Mouse (Mus musculus): ENCODE measurements around the gene 2010111I01Rik. TPM values are rescaled to one million over a fixed set of nuclear protein-coding genes. Genes with fewer than 3 reads are reported as not detected.
A peak's percentile ranks its signal among the peaks of the same experiment; 100 is the strongest.

2010111I01Rik gene
- polyA plus RNA-seq, 1 experiment from 2014 or later = 101 TPM

DNA sequence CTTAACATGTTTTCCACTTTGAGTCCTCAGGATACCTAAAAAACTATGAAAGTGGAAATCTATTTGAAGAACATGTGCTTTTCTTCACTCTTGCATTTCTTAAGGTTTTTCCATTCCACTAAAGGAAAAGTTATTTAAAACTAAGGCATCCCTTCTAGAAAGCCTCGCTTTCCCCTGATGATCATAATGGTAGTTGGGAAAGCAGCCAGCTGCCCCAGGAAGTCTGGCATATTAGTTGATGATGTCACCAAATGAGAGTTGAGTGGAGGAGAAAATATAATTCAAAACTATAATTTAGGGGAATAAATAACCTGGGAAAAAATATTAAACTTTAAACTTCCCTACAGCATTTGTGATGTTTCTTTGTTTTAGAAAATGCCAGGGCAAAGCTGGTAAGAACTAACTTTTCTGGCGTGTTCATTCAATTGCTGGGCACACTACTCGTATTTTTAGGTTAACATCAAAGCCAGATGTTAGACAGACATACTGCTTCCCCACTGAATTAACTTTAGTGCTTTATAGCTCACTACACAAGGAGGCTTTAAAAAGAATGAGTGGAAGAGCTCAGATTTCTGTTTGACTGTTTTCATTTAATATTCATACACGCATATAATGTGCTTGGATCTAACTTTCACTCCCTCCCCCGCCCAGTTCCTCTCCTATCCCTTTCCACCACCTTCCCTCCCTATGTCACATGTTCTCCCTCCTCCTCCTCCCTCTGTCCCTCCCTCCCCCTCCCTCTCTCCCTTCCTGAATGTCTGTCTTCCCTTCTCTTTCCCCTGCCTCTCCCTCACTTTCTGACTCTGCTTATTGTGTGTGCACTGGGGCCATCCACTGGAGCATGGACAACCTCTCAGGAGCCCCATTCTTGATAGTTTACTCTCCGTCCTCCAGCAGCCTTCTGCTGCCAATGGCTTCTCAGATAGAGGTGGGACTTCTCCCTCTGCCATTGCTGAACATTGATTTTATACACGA is 58.8 kb downstream of the 2010111I01Rik start:
- Histone ChIP-seq H3K9ac (ENCODE audit: low read length) (no peak overlapping the region), H3K4me1 (replicated peaks; ENCODE audit: control insufficient read depth, insufficient read depth) (peaks cover 4% of the 10 kb centered on the region; the same call in 1 of the 2 replicates), H3K4me2 (replicated peaks; ENCODE audit: low read depth) (no peak overlapping the region), H3K36me3 (ENCODE audit: control insufficient read depth, insufficient read depth, low read length) (no peaks in the 10 kb centered on the region), H3K27me3 (ENCODE audit: control insufficient read depth, insufficient read depth, low read length) (no peaks in the 10 kb centered on the region), H3K27ac (replicated peaks) (no peak overlapping the region), H3K9me3 (ENCODE audit: control insufficient read depth, low read length) (no peaks in the 10 kb centered on the region), H3K4me3 (ENCODE audit: low read depth, low read length) (no peak overlapping the region)
- no peak for DNase-seq (ENCODE audit: low spot score)
- TF ChIP-seq CTCF (IDR thresholded peaks at IDR 0.05; ENCODE audit: low read depth) = no peak
- TF ChIP-seq EP300 (optimal IDR thresholded peaks at IDR 0.05) = no peak
- 40% methylated on average over 7 of the region's 7 CpGs for WGBS
- no peak for ATAC-seq (ENCODE audit: low FRiP score, low TSS enrichment)

- H3K4me1 ChIP-seq (replicated peaks; ENCODE audit: control insufficient read depth, insufficient read depth) = no peaks in the 10 kb centered on the region
Measured at GRCm38 (mm10) chr13:63030023-63030422, 65.3 kb downstream of the 2010111I01Rik start.

DNA sequence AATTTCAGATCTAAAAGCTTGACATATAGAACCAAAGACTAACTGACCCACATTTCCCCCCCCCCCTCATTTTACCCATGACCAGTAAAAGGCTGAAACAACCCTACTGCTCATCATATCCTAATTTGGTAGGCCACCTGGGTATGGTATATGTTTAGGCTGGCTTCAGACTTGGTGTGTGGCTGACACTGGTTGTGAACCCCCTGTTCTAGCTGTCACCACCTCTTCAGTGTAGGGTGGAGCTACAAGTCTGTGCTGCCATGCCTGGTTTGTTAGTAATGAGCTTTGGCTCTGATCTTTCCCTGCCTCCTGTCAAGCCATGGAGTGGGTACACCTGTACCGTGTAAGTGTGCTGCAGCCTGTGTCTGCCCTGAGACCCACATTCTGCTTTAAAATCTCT is 66.6 kb downstream of the 2010111I01Rik start:
- H3K36me3 ChIP-seq (ENCODE audit: control insufficient read depth, insufficient read depth, low read length) = no peaks in the 10 kb centered on the region
- no peak overlapping the region for H3K27ac ChIP-seq (replicated peaks)
- TF ChIP-seq CTCF (IDR thresholded peaks at IDR 0.05; ENCODE audit: low read depth) (no peak), EP300 (optimal IDR thresholded peaks at IDR 0.05) (no peak)
- DNase-seq (ENCODE audit: low spot score) (no peak), ATAC-seq (ENCODE audit: low FRiP score, low TSS enrichment) (no peak)
- no peak overlapping the region for H3K9ac ChIP-seq (ENCODE audit: low read length)
- 80% methylated on average over 1 of the region's 1 CpGs for WGBS
- no peaks in the 10 kb centered on the region for H3K9me3 ChIP-seq (ENCODE audit: control insufficient read depth, low read length)
- H3K4me3 ChIP-seq (ENCODE audit: low read depth, low read length) = no peak overlapping the region
- H3K4me1 ChIP-seq (replicated peaks; ENCODE audit: control insufficient read depth, insufficient read depth) = no peaks in the 10 kb centered on the region
- H3K27me3 ChIP-seq (ENCODE audit: control insufficient read depth, insufficient read depth, low read length) = no peaks in the 10 kb centered on the region
- H3K4me2 ChIP-seq (replicated peaks; ENCODE audit: low read depth) = no peak overlapping the region

More at GRCm38 (mm10) chr13:63030023-63030422, 65.3 kb downstream of the 2010111I01Rik start:
- TF ChIP-seq CTCF (IDR thresholded peaks at IDR 0.05; ENCODE audit: low read depth) (no peak), EP300 (optimal IDR thresholded peaks at IDR 0.05) (no peak)
- Histone ChIP-seq H3K9ac (ENCODE audit: low read length) (no peak overlapping the region), H3K36me3 (ENCODE audit: control insufficient read depth, insufficient read depth, low read length) (no peaks in the 10 kb centered on the region), H3K9me3 (ENCODE audit: control insufficient read depth, low read length) (no peaks in the 10 kb centered on the region), H3K27me3 (ENCODE audit: control insufficient read depth, insufficient read depth, low read length) (no peaks in the 10 kb centered on the region), H3K4me3 (ENCODE audit: low read depth, low read length) (no peak overlapping the region), H3K4me2 (replicated peaks; ENCODE audit: low read depth) (no peak overlapping the region), H3K27ac (replicated peaks) (no peak overlapping the region)
- WGBS = 48% methylated on average over 1 of the region's 1 CpGs
- DNase-seq (ENCODE audit: low spot score) (no peak), ATAC-seq (ENCODE audit: low FRiP score, low TSS enrichment) (peak; percentile 53; the same call in 1 of the 2 replicates)

DNA sequence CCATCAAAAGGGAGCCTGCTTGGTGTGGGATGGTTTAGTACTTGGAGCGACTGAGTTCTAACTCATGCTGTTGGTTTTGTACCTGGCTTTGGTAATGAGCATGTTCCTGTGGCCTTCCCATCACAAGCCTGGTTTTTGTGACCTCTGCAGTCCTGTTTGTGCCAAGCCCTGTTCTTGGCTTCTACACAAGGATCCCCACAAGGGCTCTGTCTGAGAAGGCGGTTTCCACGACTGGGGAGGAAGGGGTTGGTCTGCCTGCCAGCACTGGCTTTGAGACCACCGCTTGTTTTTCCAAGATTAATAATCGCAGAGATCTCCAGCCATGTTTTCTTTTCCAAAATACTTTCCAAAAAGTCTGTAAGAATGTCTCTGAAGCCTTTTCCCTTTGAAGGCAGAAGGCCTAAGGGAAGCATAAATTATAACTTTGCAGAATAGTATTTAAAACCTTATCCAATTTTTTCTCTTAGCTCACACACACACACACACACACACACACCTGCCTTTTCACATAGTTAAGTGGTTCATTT is 67.7 kb downstream of the 2010111I01Rik start:
- Histone ChIP-seq H3K36me3 (ENCODE audit: control insufficient read depth, insufficient read depth, low read length) (no peaks in the 10 kb centered on the region), H3K4me3 (ENCODE audit: low read depth, low read length) (no peak overlapping the region), H3K9me3 (ENCODE audit: control insufficient read depth, low read length) (no peaks in the 10 kb centered on the region), H3K4me2 (replicated peaks; ENCODE audit: low read depth) (no peak overlapping the region), H3K9ac (ENCODE audit: low read length) (no peak overlapping the region), H3K27me3 (ENCODE audit: control insufficient read depth, insufficient read depth, low read length) (no peaks in the 10 kb centered on the region), H3K4me1 (replicated peaks; ENCODE audit: control insufficient read depth, insufficient read depth) (no peaks in the 10 kb centered on the region), H3K27ac (replicated peaks) (no peak overlapping the region)
- ATAC-seq (ENCODE audit: low FRiP score, low TSS enrichment) (no peak), DNase-seq (ENCODE audit: low spot score) (no peak)
- 57% methylated on average over 5 of the region's 5 CpGs for WGBS
- TF ChIP-seq EP300 (optimal IDR thresholded peaks at IDR 0.05) (no peak), CTCF (IDR thresholded peaks at IDR 0.05; ENCODE audit: low read depth) (no peak)

- ATAC-seq (ENCODE audit: low FRiP score, low TSS enrichment) (no peak), DNase-seq (ENCODE audit: low spot score) (no peak)
- WGBS = 52% methylated on average over 8 of the region's 8 CpGs
Measured at GRCm38 (mm10) chr13:63032958-63033357, 68.3 kb downstream of the 2010111I01Rik start.

GRCm38 (mm10) chr13:63033364-63033763 is 68.7 kb downstream of the 2010111I01Rik start:
- no peak overlapping the region for H3K9ac ChIP-seq (ENCODE audit: low read length)
- no peak for DNase-seq (ENCODE audit: low spot score)
- H3K27ac ChIP-seq (replicated peaks) = no peak overlapping the region
- no peaks in the 10 kb centered on the region for H3K9me3 ChIP-seq (ENCODE audit: control insufficient read depth, low read length)
- no peaks in the 10 kb centered on the region for H3K4me1 ChIP-seq (replicated peaks; ENCODE audit: control insufficient read depth, insufficient read depth)
- H3K27me3 ChIP-seq (ENCODE audit: control insufficient read depth, insufficient read depth, low read length) = no peaks in the 10 kb centered on the region
- H3K4me2 ChIP-seq (replicated peaks; ENCODE audit: low read depth) = no peak overlapping the region
- no peak for ATAC-seq (ENCODE audit: low FRiP score, low TSS enrichment)
- H3K36me3 ChIP-seq (ENCODE audit: control insufficient read depth, insufficient read depth, low read length) = no peaks in the 10 kb centered on the region
- WGBS = 74% methylated on average over 2 of the region's 2 CpGs
- TF ChIP-seq CTCF (IDR thresholded peaks at IDR 0.05; ENCODE audit: low read depth) (no peak), EP300 (optimal IDR thresholded peaks at IDR 0.05) (no peak)
- no peak overlapping the region for H3K4me3 ChIP-seq (ENCODE audit: low read depth, low read length)

More at GRCm38 (mm10) chr13:63032958-63033357, 68.3 kb downstream of the 2010111I01Rik start:
- no peak overlapping the region for H3K9ac ChIP-seq (ENCODE audit: low read length)
- H3K4me2 ChIP-seq (replicated peaks; ENCODE audit: low read depth) = no peak overlapping the region
- H3K4me1 ChIP-seq (replicated peaks; ENCODE audit: control insufficient read depth, insufficient read depth) = no peaks in the 10 kb centered on the region
- no peak overlapping the region for H3K4me3 ChIP-seq (ENCODE audit: low read depth, low read length)
- no peak for TF ChIP-seq EP300 (optimal IDR thresholded peaks at IDR 0.05)
- TF ChIP-seq CTCF (IDR thresholded peaks at IDR 0.05; ENCODE audit: low read depth) = no peak
- no peaks in the 10 kb centered on the region for H3K9me3 ChIP-seq (ENCODE audit: control insufficient read depth, low read length)
- H3K27ac ChIP-seq (replicated peaks) = no peak overlapping the region
- no peaks in the 10 kb centered on the region for H3K36me3 ChIP-seq (ENCODE audit: control insufficient read depth, insufficient read depth, low read length)
- H3K27me3 ChIP-seq (ENCODE audit: control insufficient read depth, insufficient read depth, low read length) = no peaks in the 10 kb centered on the region

Measured in stomach, postnatal 0 days (tissue).